Mouse (Mus musculus) limb, embryonic 12.5 days (tissue): ENCODE measurements around the gene Adam12. TPM values are rescaled to one million over a fixed set of nuclear protein-coding genes. Genes with fewer than 3 reads are reported as not detected.

Experiments
- ATAC-seq: fragments of 200-750 bp; cut with Nextera tagmentation; 2 replicates; pipeline ENCODE4 v1.8.0; 2017; ENCODE audit warnings: low read depth, moderate TSS enrichment; ENCODE audit not compliant: insufficient number of reproducible peaks, insufficient read depth, low FRiP score, low TSS enrichment
- H3K27ac ChIP-seq: fragments of 300-500 bp; sonication (generic); 2 replicates; pipeline ENCODE4 v1.5.1; 2016; ENCODE audit warnings: mild to moderate bottlenecking, moderate library complexity
- H3K27me3 ChIP-seq: fragments of 300-500 bp; sonication (generic); 2 replicates; pipeline ENCODE4 v1.6.1; 2016; ENCODE audit warnings: mild to moderate bottlenecking, moderate library complexity
- H3K36me3 ChIP-seq: fragments of 300-500 bp; sonication (generic); 2 replicates; pipeline ENCODE4 v1.6.1; 2016; ENCODE audit warnings: mild to moderate bottlenecking, moderate library complexity
- H3K4me1 ChIP-seq: fragments of 300-500 bp; sonication (generic); replicated peaks from 2 replicates; pipeline ENCODE4 v1.6.1; 2016
- H3K4me2 ChIP-seq: fragments of 300-500 bp; sonication (generic); 2 replicates; pipeline ENCODE4 v1.6.1; 2016; ENCODE audit warnings: mild to moderate bottlenecking, moderate library complexity
- H3K4me3 ChIP-seq: fragments of 300-500 bp; sonication (generic); replicated peaks from 2 replicates; pipeline ENCODE4 v1.5.1; 2016; ENCODE audit warnings: mild to moderate bottlenecking
- H3K9ac ChIP-seq: fragments of 300-500 bp; sonication (generic); replicated peaks from 2 replicates; pipeline ENCODE4 v1.6.1; 2016; ENCODE audit warnings: mild to moderate bottlenecking, moderate library complexity
- H3K9me3 ChIP-seq: fragments of 300-500 bp; sonication (generic); 2 replicates; pipeline ENCODE4 v1.6.1; 2016; ENCODE audit warnings: mild to moderate bottlenecking, moderate library complexity
- WGBS: fragments of 180-500 bp; shearing (Covaris S2); methylation state at CpG from one replicate; pipeline ENCODE4 v1.1.7; 2016; 5-methylcytosine and 5-hydroxymethylcytosine counted together
- polyA plus RNA-seq: library from polyadenylated mRNA; unstranded; fragments of >200 nt; fragmentation: Nextera tagmentation; extraction: Ambion mirVana; gene quantifications from 2 replicates; pipeline ENCODE4 v1.2.1, GENCODE M21; 2016

Adam12 gene
- polyA plus RNA-seq, result 2.9 and 4.9 TPM in 2 replicates

DNA sequence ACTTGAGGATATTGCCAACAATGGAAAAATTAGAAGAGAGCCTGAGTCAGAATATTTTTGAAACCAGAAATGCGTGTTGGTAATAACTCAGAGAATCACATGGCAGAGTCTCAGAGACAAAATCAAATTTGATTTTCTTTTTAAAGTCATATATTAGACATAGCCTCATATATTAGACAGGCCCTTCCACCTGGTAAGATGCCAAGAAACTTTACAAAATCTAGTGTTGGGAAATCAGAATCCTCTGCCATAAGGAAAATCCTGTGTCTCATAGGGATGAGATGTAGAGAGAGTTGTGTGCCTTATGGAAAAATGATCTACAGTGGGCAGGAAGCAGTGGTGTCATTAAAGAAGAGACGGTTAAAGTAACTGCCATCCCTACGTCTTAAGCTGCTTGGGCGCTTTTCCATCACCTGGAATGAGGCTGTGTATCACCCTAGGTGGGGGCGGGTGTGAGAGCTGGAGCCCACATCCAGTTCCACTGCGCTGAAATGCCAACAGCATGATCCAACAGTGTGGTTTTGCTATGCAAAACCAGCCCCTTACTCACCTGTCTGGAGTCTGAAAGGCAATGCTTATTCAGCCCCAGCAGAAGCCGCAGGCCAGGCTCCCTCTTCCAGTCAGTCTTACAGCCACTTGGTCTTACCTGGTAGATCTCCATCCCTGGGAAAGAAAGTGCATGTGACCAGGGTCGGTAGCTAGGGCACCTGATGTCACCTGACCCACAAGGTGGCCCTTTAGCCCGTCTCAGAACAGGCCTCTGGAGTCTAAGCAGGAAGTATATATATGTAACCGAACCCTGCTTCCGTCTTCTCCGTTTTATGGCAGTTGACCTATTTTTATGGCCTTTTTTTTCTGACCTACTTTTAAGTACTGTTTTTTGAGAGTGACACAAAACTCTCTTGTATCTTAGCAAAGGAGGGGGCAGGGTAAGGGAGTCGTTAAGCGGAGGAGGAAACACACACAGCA lies at the start of gene Adam12:
Gene Adam12 (minus strand): TSS at position 769 of the 969 bp plus-strand sequence.
- Histone ChIP-seq H3K27ac (no peak within 1 kb of the TSS), H3K27me3 (peaks cover 15% of the 10 kb centered on the region), H3K4me2 (no peak within 1 kb of the TSS), H3K36me3 (no peaks in the 10 kb centered on the region), H3K9me3 (no peaks in the 10 kb centered on the region), H3K4me3 (no peak within 1 kb of the TSS), H3K4me1 (peaks cover 25% of the 10 kb centered on the region), H3K9ac (no peak within 1 kb of the TSS)
- ATAC-seq, result no peak
- 53% methylated on average over 14 of the region's 14 CpGs for WGBS

DNA sequence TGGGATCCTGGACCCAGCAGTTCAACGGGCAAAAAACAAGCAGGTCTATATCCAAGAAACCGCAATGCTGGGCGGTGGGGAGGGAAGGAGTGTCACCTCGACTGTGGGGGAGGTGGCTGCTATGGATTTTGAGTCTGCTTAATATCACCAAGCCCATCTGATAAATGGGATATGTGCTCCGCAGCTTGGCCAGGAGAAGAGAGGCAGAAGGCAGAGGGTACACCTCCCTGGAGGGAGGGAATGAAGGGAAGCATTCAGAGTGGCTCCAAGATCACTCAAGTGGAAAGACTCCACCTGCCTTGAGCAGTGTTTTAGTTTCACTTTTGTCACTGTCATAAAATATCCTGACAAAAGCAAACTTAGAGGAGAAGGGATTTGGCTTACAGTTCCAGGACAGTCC lies 41.0 kb upstream of the Adam12 start:
- no peak overlapping the region for H3K4me2 ChIP-seq
- H3K27me3 ChIP-seq, result 0 out of 2 replicates have a peak, but pooled peaks cover 4% of the 10 kb centered on the region
- H3K4me3 ChIP-seq, result no peak overlapping the region
- WGBS, result 87% methylated on average over 5 of the region's 5 CpGs
- H3K27ac ChIP-seq, result no peak overlapping the region
- H3K36me3 ChIP-seq, result no peaks in the 10 kb centered on the region
- no peak overlapping the region for H3K9ac ChIP-seq
- ATAC-seq, result no peak
- H3K4me1 ChIP-seq, result peaks cover 13% of the 10 kb centered on the region
- no peaks in the 10 kb centered on the region for H3K9me3 ChIP-seq

DNA sequence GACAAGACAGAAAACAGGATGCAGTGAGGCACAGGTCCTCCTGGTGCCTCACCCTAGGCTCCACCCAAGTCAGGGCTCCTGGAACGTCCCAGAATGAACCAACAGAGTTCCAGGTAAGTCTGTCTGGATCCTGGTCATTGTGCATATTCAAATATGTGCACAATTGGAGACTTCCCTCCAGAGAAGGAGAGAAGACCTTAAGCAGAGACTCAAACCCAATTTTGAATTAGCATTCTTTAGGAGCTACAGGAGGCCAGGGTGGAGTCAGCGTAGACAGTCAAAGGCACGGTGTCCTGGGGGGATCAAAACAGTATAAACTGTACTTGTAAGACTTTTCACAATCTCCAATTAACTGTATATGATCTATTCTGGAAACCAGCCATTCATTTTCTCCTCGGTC lies 40.5 kb upstream of the Adam12 start:
- Histone ChIP-seq H3K36me3 (no peaks in the 10 kb centered on the region), H3K4me2 (no peak overlapping the region), H3K9ac (no peak overlapping the region), H3K4me1 (peaks cover 13% of the 10 kb centered on the region), H3K4me3 (no peak overlapping the region), H3K9me3 (no peaks in the 10 kb centered on the region), H3K27ac (no peak overlapping the region), H3K27me3 (0 out of 2 replicates have a peak, but pooled peaks cover 4% of the 10 kb centered on the region)
- no peak for ATAC-seq
- WGBS, result 83% methylated on average over 4 of the region's 4 CpGs

DNA sequence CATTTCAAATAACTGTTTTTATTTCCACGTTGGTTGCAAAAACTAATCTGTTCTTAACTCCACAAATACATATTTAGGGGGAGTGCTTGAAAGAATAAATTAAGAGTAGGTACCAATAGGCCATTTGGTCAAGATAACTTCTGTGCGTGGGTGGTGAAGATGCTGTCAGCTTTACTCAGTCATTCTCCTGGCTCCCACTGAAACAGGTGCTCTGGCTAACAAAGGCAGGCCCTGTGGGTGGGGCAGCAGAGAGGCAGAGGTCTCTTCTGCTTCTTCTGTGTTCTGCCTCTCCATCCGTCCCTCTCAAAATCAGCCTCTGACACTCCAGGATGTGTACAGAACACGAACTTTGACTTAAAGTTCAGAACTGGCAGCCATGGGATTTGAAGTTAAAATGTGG lies 33.8 kb upstream of the Adam12 start:
- Histone ChIP-seq H3K4me1 (peaks cover 23% of the 10 kb centered on the region), H3K27me3 (0 out of 2 replicates have a peak, but pooled peaks cover 4% of the 10 kb centered on the region), H3K9me3 (no peaks in the 10 kb centered on the region), H3K36me3 (no peaks in the 10 kb centered on the region), H3K27ac (no peak overlapping the region), H3K4me2 (no peak overlapping the region), H3K4me3 (no peak overlapping the region), H3K9ac (no peak overlapping the region)
- no peak for ATAC-seq
- WGBS, result 79% methylated on average over 4 of the region's 4 CpGs

DNA sequence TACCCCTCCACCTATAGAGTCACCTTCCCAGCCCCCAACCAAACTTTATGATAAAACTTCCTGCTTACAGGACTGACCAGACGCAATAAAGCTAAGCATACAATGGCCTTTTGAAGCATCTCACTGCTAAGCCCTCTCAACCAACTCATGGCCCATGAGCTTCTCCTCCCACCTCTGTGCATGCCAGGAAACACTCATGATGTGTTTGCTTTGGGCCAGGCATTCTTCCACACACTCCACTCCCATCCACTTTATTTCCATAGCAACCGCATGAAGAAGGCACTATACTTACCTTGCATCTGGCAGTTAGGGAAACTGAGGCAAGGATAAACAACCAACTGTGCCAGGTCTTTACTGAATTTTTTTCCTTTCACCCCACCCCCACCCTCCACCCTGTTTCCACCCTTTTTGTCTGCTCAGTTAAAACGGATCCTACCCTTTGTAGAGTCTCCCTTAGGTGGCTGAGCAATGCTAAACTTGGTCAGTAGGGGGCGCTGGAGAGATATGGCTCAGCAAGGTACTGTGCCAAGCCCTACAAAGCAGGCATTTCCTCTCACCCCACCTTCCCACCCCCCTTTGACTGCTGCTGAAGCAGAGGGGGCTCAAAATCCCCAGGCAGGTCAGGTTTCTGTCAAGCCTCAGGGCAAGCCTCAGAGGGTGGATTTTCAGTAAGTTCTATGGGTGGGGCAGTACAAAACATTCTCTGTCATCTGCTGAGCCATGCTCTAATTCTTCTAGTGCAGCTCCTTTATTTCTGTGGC lies 31.4 kb upstream of the Adam12 start:
- no peaks in the 10 kb centered on the region for H3K9me3 ChIP-seq
- H3K9ac ChIP-seq, result no peak overlapping the region
- H3K4me2 ChIP-seq, result no peak overlapping the region
- 0 out of 2 replicates have a peak, but pooled peaks cover 3% of the 10 kb centered on the region for H3K27me3 ChIP-seq
- peak; percentile 73 for ATAC-seq
- 40% methylated on average over 4 of the region's 4 CpGs for WGBS
- H3K4me1 ChIP-seq, result peaks cover 10% of the 10 kb centered on the region
- no peak overlapping the region for H3K27ac ChIP-seq
- no peaks in the 10 kb centered on the region for H3K36me3 ChIP-seq
- no peak overlapping the region for H3K4me3 ChIP-seq

DNA sequence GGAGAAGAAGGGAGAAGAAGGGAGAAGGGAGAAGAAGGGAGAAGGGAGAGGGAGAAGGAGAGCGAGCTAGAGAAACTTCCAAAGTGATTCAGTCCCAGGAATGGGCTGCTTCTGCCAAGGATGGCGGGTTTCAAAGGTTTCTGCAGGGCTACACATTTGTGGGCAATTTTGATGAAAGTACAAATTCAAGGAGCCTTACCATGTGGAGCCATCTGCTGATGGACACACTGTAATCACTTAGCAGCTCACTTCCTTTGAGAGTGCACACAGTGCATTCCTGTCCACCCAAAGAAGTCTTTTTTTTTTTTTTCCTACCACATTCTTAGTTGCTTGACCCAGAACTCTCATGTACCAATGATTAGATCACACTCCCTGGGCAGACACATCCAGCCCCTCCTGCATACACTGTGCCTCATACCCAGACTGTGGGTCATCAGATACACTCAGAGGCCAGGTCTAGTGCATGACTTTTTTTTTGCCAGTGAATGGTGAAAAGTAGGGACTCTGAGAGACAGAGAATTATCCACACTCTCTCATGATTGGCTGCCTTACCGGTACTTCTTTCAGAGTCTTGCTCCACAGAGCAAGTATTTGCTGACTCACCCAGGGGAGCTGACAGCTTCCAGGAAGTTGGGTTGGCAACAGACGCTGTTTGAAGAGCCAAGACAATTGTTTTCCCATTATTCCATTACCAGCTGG lies 29.2 kb upstream of the Adam12 start:
- no peak overlapping the region for H3K27ac ChIP-seq
- H3K27me3 ChIP-seq, result no peaks in the 10 kb centered on the region
- H3K4me2 ChIP-seq, result no peak overlapping the region
- H3K36me3 ChIP-seq, result no peaks in the 10 kb centered on the region
- WGBS, result 61% methylated on average over 4 of the region's 4 CpGs
- no peak overlapping the region for H3K9ac ChIP-seq
- no peak overlapping the region for H3K4me3 ChIP-seq
- ATAC-seq, result no peak
- peaks cover 10% of the 10 kb centered on the region for H3K4me1 ChIP-seq
- no peaks in the 10 kb centered on the region for H3K9me3 ChIP-seq

DNA sequence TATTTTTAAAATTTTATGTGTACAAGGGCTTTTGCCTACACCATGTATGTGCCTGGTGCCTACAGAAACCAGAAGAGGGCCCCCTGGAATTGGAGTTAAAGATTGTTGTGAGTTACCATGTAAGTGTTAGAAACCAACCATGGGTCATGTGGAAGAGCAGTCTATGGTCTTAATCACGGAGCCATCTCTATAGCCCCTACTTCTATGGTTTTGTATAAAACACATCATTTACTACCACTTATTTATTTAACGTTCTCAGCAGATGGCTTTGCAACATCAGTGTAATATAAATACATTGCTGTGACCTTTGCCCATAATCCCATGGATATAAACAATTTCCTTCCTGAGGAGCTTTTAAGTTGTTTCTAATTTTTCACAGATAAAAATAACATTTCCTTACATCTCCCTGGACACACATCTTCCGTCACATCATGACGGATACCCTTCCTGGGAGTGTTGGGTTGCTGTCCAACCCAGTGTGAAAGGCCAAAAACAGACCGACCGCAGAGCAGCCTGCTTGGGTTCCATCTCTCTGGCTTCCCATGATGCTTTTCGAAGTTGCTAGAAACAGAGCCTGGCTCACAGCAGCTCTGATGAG lies 18.4 kb upstream of the Adam12 start:
- WGBS, result 84% methylated on average over 7 of the region's 7 CpGs
- ATAC-seq, result no peak
- H3K27me3 ChIP-seq, result no peaks in the 10 kb centered on the region
- H3K4me2 ChIP-seq, result no peak overlapping the region
- no peaks in the 10 kb centered on the region for H3K4me1 ChIP-seq
- H3K36me3 ChIP-seq, result no peaks in the 10 kb centered on the region
- no peak overlapping the region for H3K4me3 ChIP-seq
- H3K9ac ChIP-seq, result no peak overlapping the region
- H3K9me3 ChIP-seq, result no peaks in the 10 kb centered on the region
- H3K27ac ChIP-seq, result no peak overlapping the region

DNA sequence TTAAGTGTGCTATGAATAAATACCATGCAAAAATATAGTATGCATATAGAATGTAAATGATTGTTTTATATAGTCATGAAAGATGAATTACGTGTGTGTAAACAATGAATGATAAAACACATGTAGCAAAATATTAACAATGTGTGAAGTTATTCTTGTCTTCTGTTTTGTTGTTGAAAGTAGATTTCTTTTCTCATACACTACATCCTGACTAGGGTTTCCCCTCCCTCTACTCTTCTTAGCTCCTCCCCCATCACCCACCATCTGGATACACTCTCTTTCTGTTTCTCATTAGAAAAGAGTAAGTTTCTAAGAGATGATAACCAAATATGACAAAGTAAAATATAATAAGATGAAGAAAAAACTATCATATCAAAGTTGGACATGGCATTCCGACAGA lies 16.1 kb upstream of the Adam12 start:
- no peaks in the 10 kb centered on the region; the same call in 1 of the 2 replicates for H3K27me3 ChIP-seq
- 90% methylated on average over 2 of the region's 2 CpGs for WGBS
- no peak overlapping the region for H3K4me2 ChIP-seq
- H3K4me3 ChIP-seq, result no peak overlapping the region
- H3K9me3 ChIP-seq, result no peaks in the 10 kb centered on the region
- H3K9ac ChIP-seq, result no peak overlapping the region
- H3K36me3 ChIP-seq, result no peaks in the 10 kb centered on the region
- H3K27ac ChIP-seq, result no peak overlapping the region
- H3K4me1 ChIP-seq, result no peaks in the 10 kb centered on the region
- no peak for ATAC-seq

DNA sequence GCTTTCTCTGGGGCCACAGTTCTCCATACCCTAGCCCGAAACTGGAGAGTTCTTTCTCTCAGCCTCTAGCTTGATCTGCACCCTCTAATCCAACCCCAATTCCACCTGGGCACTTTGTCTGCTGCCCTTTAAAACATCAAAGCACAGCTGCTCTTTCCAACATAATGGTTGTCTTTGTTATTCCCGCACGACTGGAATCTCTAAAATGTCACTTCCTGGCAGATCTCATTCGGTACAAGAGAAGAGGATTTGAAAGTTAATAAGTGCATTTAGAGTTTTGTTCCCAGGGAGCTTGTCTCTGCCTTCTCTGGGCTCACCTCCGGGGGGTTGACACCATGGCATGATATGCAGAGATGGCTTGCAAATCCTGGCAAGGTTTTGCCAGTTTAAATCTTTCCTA lies 14.7 kb upstream of the Adam12 start:
- Histone ChIP-seq H3K4me3 (no peak overlapping the region), H3K4me1 (no peaks in the 10 kb centered on the region), H3K27me3 (no peaks in the 10 kb centered on the region; the same call in 1 of the 2 replicates), H3K27ac (no peak overlapping the region), H3K4me2 (no peak overlapping the region), H3K9me3 (no peaks in the 10 kb centered on the region), H3K36me3 (no peaks in the 10 kb centered on the region), H3K9ac (no peak overlapping the region)
- 27% methylated on average over 5 of the region's 5 CpGs for WGBS
- no peak for ATAC-seq

DNA sequence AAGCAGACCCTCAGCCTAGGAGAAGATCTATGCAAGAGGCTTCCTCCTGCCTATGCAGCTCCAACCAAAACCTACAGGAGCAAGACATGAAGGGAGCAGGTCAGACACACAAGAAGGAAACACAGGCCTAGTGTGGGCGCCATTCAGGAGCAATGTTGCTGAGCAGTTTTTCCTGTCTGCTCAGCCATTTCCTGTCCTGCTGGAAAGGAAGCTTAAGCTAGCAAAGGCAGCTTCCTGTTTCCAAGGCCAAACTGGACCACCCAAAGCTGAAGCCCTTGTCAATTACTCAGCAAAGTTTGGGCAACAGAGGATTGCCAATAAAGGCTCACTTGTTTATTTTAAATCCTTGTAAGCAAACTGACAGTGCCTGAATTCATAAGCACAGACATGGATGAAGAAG lies 10.8 kb upstream of the Adam12 start:
- ATAC-seq, result no peak
- Histone ChIP-seq H3K27me3 (no peaks in the 10 kb centered on the region; the same call in 1 of the 2 replicates), H3K4me1 (no peaks in the 10 kb centered on the region)

More for the DNA sequence above, 10.8 kb upstream of the Adam12 start:
- Histone ChIP-seq H3K9me3 (no peaks in the 10 kb centered on the region), H3K27ac (no peak overlapping the region), H3K4me2 (no peak overlapping the region), H3K9ac (no peak overlapping the region), H3K36me3 (no peaks in the 10 kb centered on the region), H3K4me3 (no peak overlapping the region)
- WGBS, result 80% methylated on average over 1 of the region's 1 CpGs
